Mouse (Mus musculus): ENCODE measurements around the gene Camta2. TPM values are rescaled to one million over a fixed set of nuclear protein-coding genes. Genes with fewer than 3 reads are reported as not detected.

The Camta2 gene
- polyA plus RNA-seq, 1 experiment from 2014 or later, result 4.4 TPM

GRCm38 (mm10) chr11:70688372-70688771, 467 bp upstream of the Camta2 start:
- H3K36me3 ChIP-seq (replicated peaks; ENCODE audit: control insufficient read depth, insufficient read depth, low read depth, low read length), result no peaks in the 10 kb centered on the region
- H3K27me3 ChIP-seq (ENCODE audit: control insufficient read depth, insufficient read depth, low read length), result no peaks in the 10 kb centered on the region
- peak overlapping the region; percentile 79 for H3K9ac ChIP-seq (replicated peaks; ENCODE audit: low read length)
- no peaks in the 10 kb centered on the region for H3K9me3 ChIP-seq (replicated peaks; ENCODE audit: control insufficient read depth, low read length)
- ATAC-seq (replicated peaks; ENCODE audit: insufficient number of reproducible peaks, low FRiP score, low TSS enrichment, low read depth), result no peak
- H3K4me3 ChIP-seq (ENCODE audit: low read depth, low read length), result peak overlapping the region; percentile 80
- H3K27ac ChIP-seq (replicated peaks; ENCODE audit: low read depth, low read length), result no peak overlapping the region
- 11% methylated on average over 8 of the region's 8 CpGs for WGBS
- H3K4me2 ChIP-seq (ENCODE audit: low read depth, low read length), result peak overlapping the region; percentile 64
- no peak for DNase-seq (ENCODE audit: low spot score)
- H3K4me1 ChIP-seq (ENCODE audit: control insufficient read depth, insufficient read depth, low read length), result peaks cover 4% of the 10 kb centered on the region; the same call in 1 of the 2 replicates

DNA sequence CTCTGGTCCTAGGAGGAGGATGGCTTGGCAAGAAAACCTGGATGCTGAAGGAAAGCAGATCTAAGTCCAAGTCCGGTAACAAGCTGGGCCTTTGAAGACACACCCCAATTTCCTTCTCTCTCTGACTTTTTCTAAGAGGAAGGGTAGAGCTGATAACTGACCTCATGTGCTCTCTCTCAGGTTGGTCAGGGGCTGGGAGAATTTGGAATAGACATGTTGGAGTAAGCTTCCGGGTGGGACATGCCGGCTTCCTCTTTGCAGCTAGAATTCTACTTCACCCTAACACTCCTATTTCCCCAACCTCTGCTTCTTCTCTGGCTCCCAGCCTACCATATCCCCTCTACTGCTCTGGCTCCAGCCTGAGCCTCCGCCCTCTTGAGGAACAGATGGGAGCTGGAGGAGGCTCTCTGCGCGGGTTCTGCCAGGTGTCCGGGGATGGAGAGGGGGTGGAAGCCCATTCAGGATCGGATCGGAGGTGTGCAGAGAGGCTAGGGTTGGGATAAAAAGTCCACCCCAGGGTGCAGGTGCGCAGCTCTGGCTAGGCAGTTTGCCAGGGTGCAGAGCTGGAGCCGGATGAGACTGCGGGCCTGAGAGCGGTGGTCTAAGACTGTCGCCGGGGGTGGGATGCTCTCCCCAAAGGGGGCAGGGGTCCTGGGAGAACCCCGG, 871 bp downstream of the Camta2 start:
- peak; percentile 54 for DNase-seq (ENCODE audit: low spot score)
- Histone ChIP-seq H3K9me3 (replicated peaks; ENCODE audit: control insufficient read depth, low read length) (no peaks in the 10 kb centered on the region), H3K9ac (replicated peaks; ENCODE audit: low read length) (peak overlapping the region; percentile 79), H3K36me3 (replicated peaks; ENCODE audit: control insufficient read depth, insufficient read depth, low read depth, low read length) (no peaks in the 10 kb centered on the region), H3K4me2 (ENCODE audit: low read depth, low read length) (peak overlapping the region; percentile 64), H3K27ac (replicated peaks; ENCODE audit: low read depth, low read length) (peak overlapping the region; percentile 70; the same call in 1 of the 2 replicates), H3K4me1 (ENCODE audit: control insufficient read depth, insufficient read depth, low read length) (peaks cover 4% of the 10 kb centered on the region; the same call in 1 of the 2 replicates), H3K27me3 (ENCODE audit: control insufficient read depth, insufficient read depth, low read length) (no peaks in the 10 kb centered on the region), H3K4me3 (ENCODE audit: low read depth, low read length) (peak overlapping the region; percentile 80)
- peak; percentile 72 for ATAC-seq (replicated peaks; ENCODE audit: insufficient number of reproducible peaks, low FRiP score, low TSS enrichment, low read depth)
- WGBS, result 3% methylated on average over 16 of the region's 16 CpGs

DNA sequence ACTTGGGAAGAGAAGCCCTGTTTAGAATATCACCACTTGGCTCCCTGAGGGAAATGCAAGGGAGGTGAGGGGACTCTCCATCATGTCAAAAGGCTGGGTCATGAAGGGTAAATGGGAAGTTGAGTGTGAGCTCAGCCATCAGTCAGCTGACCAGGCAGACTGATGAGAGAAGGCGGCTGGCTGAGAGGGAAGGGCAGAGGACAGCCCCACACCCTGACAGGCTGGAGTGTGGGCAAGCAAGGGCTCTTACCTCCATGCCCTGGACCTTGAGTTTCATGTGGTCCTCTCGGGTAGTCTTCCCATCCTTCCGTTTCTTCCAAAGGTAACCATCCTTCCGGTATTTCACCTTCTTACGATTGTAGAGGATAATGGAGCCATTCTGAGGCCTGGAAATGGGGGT, 4.3 kb downstream of the Camta2 start:
- DNase-seq (ENCODE audit: low spot score) (no peak), ATAC-seq (replicated peaks; ENCODE audit: insufficient number of reproducible peaks, low FRiP score, low TSS enrichment, low read depth) (no peak)
- Histone ChIP-seq H3K27ac (replicated peaks; ENCODE audit: low read depth, low read length) (no peak overlapping the region), H3K27me3 (ENCODE audit: control insufficient read depth, insufficient read depth, low read length) (no peaks in the 10 kb centered on the region), H3K9ac (replicated peaks; ENCODE audit: low read length) (no peak overlapping the region), H3K4me1 (ENCODE audit: control insufficient read depth, insufficient read depth, low read length) (peaks cover 4% of the 10 kb centered on the region; the same call in 1 of the 2 replicates), H3K4me3 (ENCODE audit: low read depth, low read length) (no peak overlapping the region), H3K36me3 (replicated peaks; ENCODE audit: control insufficient read depth, insufficient read depth, low read depth, low read length) (no peaks in the 10 kb centered on the region), H3K9me3 (replicated peaks; ENCODE audit: control insufficient read depth, low read length) (no peaks in the 10 kb centered on the region), H3K4me2 (ENCODE audit: low read depth, low read length) (no peak overlapping the region)
- 85% methylated on average over 5 of the region's 5 CpGs for WGBS

DNA sequence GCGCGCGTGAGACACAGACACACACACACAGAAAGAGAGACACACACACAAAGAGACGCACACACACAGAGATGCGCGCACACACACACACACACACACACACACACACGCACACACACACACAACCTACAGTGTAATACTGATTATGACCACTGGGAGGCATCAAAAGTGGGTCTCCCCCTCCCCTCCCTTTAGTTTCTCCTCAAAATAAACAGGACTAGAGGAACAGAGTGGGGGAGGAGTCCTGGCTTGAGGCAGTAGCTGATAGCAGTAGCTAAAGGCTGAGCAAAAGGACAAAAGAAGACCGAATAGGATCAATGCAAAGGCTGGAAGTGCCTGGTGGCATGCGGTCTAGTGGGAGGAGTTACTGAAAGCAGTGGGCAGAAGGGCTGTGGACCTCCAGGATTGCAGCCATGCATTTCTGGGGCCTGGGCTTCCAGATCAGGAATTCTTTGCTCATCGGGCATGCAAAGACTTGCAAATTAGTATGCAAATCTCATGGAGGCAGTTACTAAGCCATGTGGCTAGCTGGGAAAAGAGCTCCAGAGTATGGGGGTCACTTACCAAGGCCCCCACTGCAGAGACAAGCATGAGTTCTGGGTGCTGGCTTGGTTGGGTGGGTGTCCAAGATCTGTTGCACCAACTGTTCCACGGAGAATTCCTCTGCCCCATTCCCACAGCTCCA, 5.9 kb downstream of the Camta2 start:
- DNase-seq (ENCODE audit: low spot score) (peak; percentile 84), ATAC-seq (replicated peaks; ENCODE audit: insufficient number of reproducible peaks, low FRiP score, low TSS enrichment, low read depth) (no peak)
- no peak overlapping the region for H3K4me2 ChIP-seq (ENCODE audit: low read depth, low read length)
- H3K27ac ChIP-seq (replicated peaks; ENCODE audit: low read depth, low read length), result no peak overlapping the region
- no peaks in the 10 kb centered on the region for H3K27me3 ChIP-seq (ENCODE audit: control insufficient read depth, insufficient read depth, low read length)
- 14% methylated on average over 11 of the region's 11 CpGs for WGBS
- no peak overlapping the region for H3K9ac ChIP-seq (replicated peaks; ENCODE audit: low read length)
- H3K4me1 ChIP-seq (ENCODE audit: control insufficient read depth, insufficient read depth, low read length), result peaks cover 2% of the 10 kb centered on the region; the same call in 1 of the 2 replicates
- H3K9me3 ChIP-seq (replicated peaks; ENCODE audit: control insufficient read depth, low read length), result no peaks in the 10 kb centered on the region
- no peaks in the 10 kb centered on the region for H3K36me3 ChIP-seq (replicated peaks; ENCODE audit: control insufficient read depth, insufficient read depth, low read depth, low read length)
- H3K4me3 ChIP-seq (ENCODE audit: low read depth, low read length), result no peak overlapping the region

DNA sequence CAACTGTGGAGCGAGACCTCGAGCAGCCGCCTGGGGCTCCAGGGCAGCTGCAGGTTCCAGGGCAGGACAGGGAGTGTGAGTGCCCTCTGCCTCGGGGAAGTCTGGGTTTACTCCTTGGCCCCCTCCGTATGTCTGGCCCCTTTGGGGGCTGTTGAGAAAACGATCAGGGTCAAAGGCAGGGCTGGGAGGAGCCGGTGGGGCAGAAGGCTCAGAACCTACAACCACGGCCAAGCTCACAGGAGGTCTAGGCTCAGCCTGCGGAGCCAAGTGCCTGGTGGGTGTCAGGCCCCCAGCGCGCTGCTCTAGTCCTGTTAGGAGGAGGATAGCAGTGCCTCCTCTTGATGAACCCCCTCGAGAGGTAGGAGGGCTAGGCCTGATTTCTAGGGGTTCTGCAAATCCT, 6.7 kb downstream of the Camta2 start:
- WGBS, result 56% methylated on average over 12 of the region's 12 CpGs
- H3K36me3 ChIP-seq (replicated peaks; ENCODE audit: control insufficient read depth, insufficient read depth, low read depth, low read length), result no peaks in the 10 kb centered on the region; the same call in 1 of the 2 replicates
- H3K4me2 ChIP-seq (ENCODE audit: low read depth, low read length), result no peak overlapping the region
- no peak overlapping the region for H3K9ac ChIP-seq (replicated peaks; ENCODE audit: low read length)
- no peak for DNase-seq (ENCODE audit: low spot score)
- H3K27me3 ChIP-seq (ENCODE audit: control insufficient read depth, insufficient read depth, low read length), result no peaks in the 10 kb centered on the region
- 0 out of 2 replicates have a peak, but pooled peaks have one; percentile 42 for ATAC-seq (replicated peaks; ENCODE audit: insufficient number of reproducible peaks, low FRiP score, low TSS enrichment, low read depth)
- H3K4me3 ChIP-seq (ENCODE audit: low read depth, low read length), result no peak overlapping the region
- no peak overlapping the region for H3K27ac ChIP-seq (replicated peaks; ENCODE audit: low read depth, low read length)
- no peaks in the 10 kb centered on the region for H3K9me3 ChIP-seq (replicated peaks; ENCODE audit: control insufficient read depth, low read length)
- no peaks in the 10 kb centered on the region for H3K4me1 ChIP-seq (ENCODE audit: control insufficient read depth, insufficient read depth, low read length)

GRCm38 (mm10) chr11:70679894-70680293, 8.0 kb downstream of the Camta2 start:
- Histone ChIP-seq H3K36me3 (replicated peaks; ENCODE audit: control insufficient read depth, insufficient read depth, low read depth, low read length) (no peaks in the 10 kb centered on the region; the same call in 1 of the 2 replicates), H3K9me3 (replicated peaks; ENCODE audit: control insufficient read depth, low read length) (no peaks in the 10 kb centered on the region), H3K4me1 (ENCODE audit: control insufficient read depth, insufficient read depth, low read length) (no peaks in the 10 kb centered on the region), H3K4me2 (ENCODE audit: low read depth, low read length) (no peak overlapping the region), H3K4me3 (ENCODE audit: low read depth, low read length) (no peak overlapping the region), H3K27ac (replicated peaks; ENCODE audit: low read depth, low read length) (no peak overlapping the region), H3K27me3 (ENCODE audit: control insufficient read depth, insufficient read depth, low read length) (no peaks in the 10 kb centered on the region), H3K9ac (replicated peaks; ENCODE audit: low read length) (no peak overlapping the region)
- ATAC-seq (replicated peaks; ENCODE audit: insufficient number of reproducible peaks, low FRiP score, low TSS enrichment, low read depth) (no peak), DNase-seq (ENCODE audit: low spot score) (no peak)
- 90% methylated on average over 8 of the region's 8 CpGs for WGBS

GRCm38 (mm10) chr11:70679361-70679760, 8.5 kb downstream of the Camta2 start:
- Histone ChIP-seq H3K9me3 (replicated peaks; ENCODE audit: control insufficient read depth, low read length) (no peaks in the 10 kb centered on the region), H3K4me2 (ENCODE audit: low read depth, low read length) (no peak overlapping the region), H3K36me3 (replicated peaks; ENCODE audit: control insufficient read depth, insufficient read depth, low read depth, low read length) (no peaks in the 10 kb centered on the region; the same call in 1 of the 2 replicates), H3K4me3 (ENCODE audit: low read depth, low read length) (no peak overlapping the region), H3K27me3 (ENCODE audit: control insufficient read depth, insufficient read depth, low read length) (no peaks in the 10 kb centered on the region), H3K4me1 (ENCODE audit: control insufficient read depth, insufficient read depth, low read length) (no peaks in the 10 kb centered on the region), H3K27ac (replicated peaks; ENCODE audit: low read depth, low read length) (no peak overlapping the region), H3K9ac (replicated peaks; ENCODE audit: low read length) (no peak overlapping the region)
- DNase-seq (ENCODE audit: low spot score) (no peak), ATAC-seq (replicated peaks; ENCODE audit: insufficient number of reproducible peaks, low FRiP score, low TSS enrichment, low read depth) (no peak)
- 94% methylated on average over 8 of the region's 8 CpGs for WGBS

- Histone ChIP-seq H3K36me3 (replicated peaks; ENCODE audit: control insufficient read depth, insufficient read depth, low read depth, low read length) (no peaks in the 10 kb centered on the region; the same call in 1 of the 2 replicates), H3K27ac (replicated peaks; ENCODE audit: low read depth, low read length) (no peak overlapping the region), H3K4me3 (ENCODE audit: low read depth, low read length) (no peak overlapping the region), H3K4me1 (ENCODE audit: control insufficient read depth, insufficient read depth, low read length) (no peaks in the 10 kb centered on the region), H3K4me2 (ENCODE audit: low read depth, low read length) (no peak overlapping the region), H3K9ac (replicated peaks; ENCODE audit: low read length) (no peak overlapping the region), H3K27me3 (ENCODE audit: control insufficient read depth, insufficient read depth, low read length) (no peaks in the 10 kb centered on the region), H3K9me3 (replicated peaks; ENCODE audit: control insufficient read depth, low read length) (no peaks in the 10 kb centered on the region)
- no peak for DNase-seq (ENCODE audit: low spot score)
- 49% methylated on average over 2 of the region's 2 CpGs for WGBS
- ATAC-seq (replicated peaks; ENCODE audit: insufficient number of reproducible peaks, low FRiP score, low TSS enrichment, low read depth), result no peak
Measured at GRCm38 (mm10) chr11:70678576-70678975, 9.3 kb downstream of the Camta2 start.

All from embryonic facial prominence, embryonic 11.5 days (tissue).